Comparison of ENCODE assay signal across 14 mouse cellular contexts in genomic region chr4:128618963-128619362, GRCm38 (mm10). TPM values are rescaled to one million over a fixed set of nuclear protein-coding genes. Genes with fewer than 3 reads are reported as not detected.
DNase-seq lines count a peak whose midpoint lies in the region; ATAC-seq and TF ChIP-seq lines count a peak whose summit lies in the region.
"Had no signal": no experiment of that assay in that cellular context is flagged by ENCODE, and none has a peak within 500 bp of the region (broad histone marks: within the 10 kb centered on the region; RNA-seq: fewer than 3 reads in every experiment).

No protein-coding gene starts in this region.

- DNase-seq in kidney, adult 2 months, result peak; percentile 7
- no peak for DNase-seq in kidney, postnatal 4 days
- no peak for DNase-seq in spleen, adult 2 months (ENCODE audit: low read depth in 1 of 2, low spot score in 2 of 2)
- DNase-seq in spleen, adult 18-20 months, result no peak
- no peak for DNase-seq in left cerebral cortex, adult 11 months (ENCODE audit: low spot score)
- no peak for DNase-seq in right cerebral cortex, adult 18-20 months
- DNase-seq: cerebellum, postnatal 25 days; heart, postnatal 36 days; right cerebral cortex, postnatal 25 days had no signal

- H3K9me3 ChIP-seq in intestine, embryonic 16.5 days (ENCODE audit: control insufficient read depth, low read length), result no peaks in the 10 kb centered on the region
- no peaks in the 10 kb centered on the region for H3K9me3 ChIP-seq in stomach, embryonic 16.5 days (replicated peaks; ENCODE audit: control insufficient read depth, low read length)
- H3K9me3 ChIP-seq: G1E had no signal

- H3K27ac ChIP-seq in kidney, adult 2 months (ENCODE audit: insufficient read depth, low read depth, low read length), result peak overlapping the region; percentile 90
- H3K27ac ChIP-seq in spleen, adult 2 months (ENCODE audit: insufficient read depth, low read length), result peak overlapping the region; percentile 38; the same call in 1 of the 2 replicates
- H3K27ac ChIP-seq in intestine, embryonic 16.5 days (ENCODE audit: low read length), result peak overlapping the region; percentile 5; the same call in 1 of the 2 replicates
- H3K27ac ChIP-seq in stomach, embryonic 16.5 days (ENCODE audit: low read length), result peak overlapping the region; percentile 15; the same call in 1 of the 2 replicates

- no peak for TF ChIP-seq CTCF in kidney, adult 2 months (conservative IDR thresholded peaks at IDR 0.05; ENCODE audit: insufficient read depth, insufficient read length, low read depth, low read length)
- no peak for TF ChIP-seq CTCF in spleen, adult 2 months (IDR thresholded peaks at IDR 0.05; ENCODE audit: extremely low read depth, insufficient read depth, insufficient read length, insufficient replicate concordance)

- no peak overlapping the region for H3K9ac ChIP-seq in intestine, embryonic 16.5 days (ENCODE audit: low read depth, low read length)
- 0 out of 2 replicates have a peak overlapping the region, but pooled peaks have one; percentile 35 for H3K9ac ChIP-seq in stomach, embryonic 16.5 days (ENCODE audit: low read length)

- no peaks in the 10 kb centered on the region for H3K36me3 ChIP-seq in kidney, adult 2 months (ENCODE audit: control insufficient read depth, insufficient read depth, low read length)
- H3K36me3 ChIP-seq in spleen, adult 2 months (ENCODE audit: control insufficient read depth, insufficient read depth, low read length), result no peaks in the 10 kb centered on the region
- no peaks in the 10 kb centered on the region for H3K36me3 ChIP-seq in intestine, embryonic 16.5 days (ENCODE audit: control insufficient read depth, insufficient read depth, low read length)
- H3K36me3 ChIP-seq in stomach, embryonic 16.5 days (ENCODE audit: control insufficient read depth, insufficient read depth, low read length), result no peaks in the 10 kb centered on the region
- H3K36me3 ChIP-seq: G1E had no signal

- TF ChIP-seq POLR2A in kidney, adult 2 months (IDR thresholded peaks at IDR 0.05; ENCODE audit: low read depth, low read length), result no peak
- no peak for TF ChIP-seq POLR2A in spleen, adult 2 months (IDR thresholded peaks at IDR 0.05; ENCODE audit: low read depth, low read length)

- no peak overlapping the region for H3K4me3 ChIP-seq in kidney, adult 2 months (ENCODE audit: insufficient read depth, low read depth, low read length)
- H3K4me3 ChIP-seq in spleen, adult 2 months (ENCODE audit: extremely low read depth, insufficient read depth, insufficient read length), result no peak overlapping the region
- H3K4me3 ChIP-seq in intestine, embryonic 16.5 days (ENCODE audit: low read length), result no peak overlapping the region
- H3K4me3 ChIP-seq in stomach, embryonic 16.5 days (replicated peaks; ENCODE audit: low read length), result no peak overlapping the region

- H3K4me1 ChIP-seq in kidney, adult 2 months (ENCODE audit: control insufficient read depth, insufficient read depth, low read length), result peaks cover 21% of the 10 kb centered on the region
- peaks cover 31% of the 10 kb centered on the region for H3K4me1 ChIP-seq in spleen, adult 2 months (ENCODE audit: control insufficient read depth, insufficient read depth, insufficient read length)
- H3K4me1 ChIP-seq in intestine, embryonic 16.5 days (ENCODE audit: control insufficient read depth, insufficient read depth, low read length), result peaks cover 8% of the 10 kb centered on the region; the same call in 1 of the 2 replicates
- peaks cover 9% of the 10 kb centered on the region; the same call in 1 of the 2 replicates for H3K4me1 ChIP-seq in stomach, embryonic 16.5 days (ENCODE audit: control insufficient read depth, insufficient read depth, low read length)

- ATAC-seq in intestine, embryonic 16.5 days, result peak; percentile 37; the same call in 1 of the 2 replicates
- ATAC-seq in stomach, embryonic 16.5 days (ENCODE audit: insufficient read depth, low FRiP score), result no peak
- ATAC-seq: forebrain, embryonic 16.5 days had no signal

- no peak overlapping the region for H3K4me2 ChIP-seq in intestine, embryonic 16.5 days (ENCODE audit: low read depth, low read length)
- no peak overlapping the region for H3K4me2 ChIP-seq in stomach, embryonic 16.5 days (ENCODE audit: low read depth, low read length)
- H3K4me2 ChIP-seq: heart, embryonic 11.5 days had no signal

- no peaks in the 10 kb centered on the region for H3K27me3 ChIP-seq in kidney, adult 2 months (replicated peaks; ENCODE audit: control insufficient read depth, insufficient read depth, low read length)
- no peaks in the 10 kb centered on the region for H3K27me3 ChIP-seq in spleen, adult 2 months (ENCODE audit: control insufficient read depth, insufficient read depth, low read length)
- no peaks in the 10 kb centered on the region for H3K27me3 ChIP-seq in intestine, embryonic 16.5 days (replicated peaks; ENCODE audit: control insufficient read depth, insufficient read depth, low read length)
- no peaks in the 10 kb centered on the region for H3K27me3 ChIP-seq in stomach, embryonic 16.5 days (ENCODE audit: control insufficient read depth, insufficient read depth, low read length)

- WGBS in kidney, adult 2 months, result 21% methylated on average over 2 of the region's 2 CpGs
- WGBS in spleen, adult 2 months, result 13% methylated on average over 2 of the region's 2 CpGs
- 39% methylated on average over 2 of the region's 2 CpGs for WGBS in intestine, embryonic 16.5 days
- 37% methylated on average over 2 of the region's 2 CpGs for WGBS in stomach, embryonic 16.5 days

RNA-seq across cellular contexts. Expression of gene Tlr12, which starts 0.5 kb away (rescaled TPM):
- 14.3 and 16.1 TPM in 2 replicates for polyA plus RNA-seq in kidney, adult 2 months (2012; rRNA removed)
- 10.7 and 10.9 TPM in 2 replicates for polyA plus RNA-seq in spleen, adult 2 months (2012; rRNA removed)
- polyA plus RNA-seq in intestine, embryonic 16.5 days (2015; fragmentation: Nextera tagmentation; extraction: Ambion mirVana), result 2.2 and 2.5 TPM in 2 replicates
- 1.6 and 1.9 TPM in 2 replicates for polyA plus RNA-seq in stomach, embryonic 16.5 days (2015; fragmentation: Nextera tagmentation; extraction: Ambion mirVana)
- polyA plus RNA-seq: G1E had no signal

RNA-seq across cellular contexts. Expression of gene Zscan20, which starts 9.1 kb away (rescaled TPM):
- polyA plus RNA-seq in kidney, adult 2 months (2012; rRNA removed), result 2.3 and 2.6 TPM in 2 replicates
- 4.6 and 5.0 TPM in 2 replicates for polyA plus RNA-seq in spleen, adult 2 months (2012; rRNA removed)
- polyA plus RNA-seq in intestine, embryonic 16.5 days (2015; fragmentation: Nextera tagmentation; extraction: Ambion mirVana), result 2.3 and 2.8 TPM in 2 replicates
- 3.3 and 3.7 TPM in 2 replicates for polyA plus RNA-seq in stomach, embryonic 16.5 days (2015; fragmentation: Nextera tagmentation; extraction: Ambion mirVana)

RNA-seq across cellular contexts. Expression of gene Phc2, which starts 35.5 kb away (rescaled TPM):
- 64.6 and 69.5 TPM in 2 replicates for polyA plus RNA-seq in kidney, adult 2 months (2012; rRNA removed)
- polyA plus RNA-seq in spleen, adult 2 months (2012; rRNA removed), result 76.7 and 101 TPM in 2 replicates
- 9.9 and 10.3 TPM in 2 replicates for polyA plus RNA-seq in intestine, embryonic 16.5 days (2015; fragmentation: Nextera tagmentation; extraction: Ambion mirVana)
- 12.7 TPM in 2 replicates for polyA plus RNA-seq in stomach, embryonic 16.5 days (2015; fragmentation: Nextera tagmentation; extraction: Ambion mirVana)

Comparison
In these comparisons a context has a peak if more than half of its experiments do, and no peak if none do; other contexts are left out.
1. H3K27ac ChIP-seq: peak in every context shown above with its lines; median percentile 90 in kidney, adult 2 months; 38 in spleen, adult 2 months; 15 in stomach, embryonic 16.5 days; 5 in intestine, embryonic 16.5 days.